Mouse (Mus musculus) cerebellum, adult 9-11 months (tissue): ENCODE measurements around the gene Dnal4.
A peak's percentile ranks its signal among the peaks of the same experiment; 100 is the strongest.

Source experiments
- DNase-seq: peaks from one replicate; pipeline ENCODE4 v3.0.0; 2022

Gene Dnal4

GRCm38 (mm10) chr15:79763001-79763400 lies 14.6 kb downstream of the Dnal4 start:
- DNase-seq = peak; percentile 69

- peak; percentile 41 for DNase-seq
These were observed 16.7 kb downstream of the Dnal4 start for GRCm38 (mm10) chr15:79760956-79761355.

DNA sequence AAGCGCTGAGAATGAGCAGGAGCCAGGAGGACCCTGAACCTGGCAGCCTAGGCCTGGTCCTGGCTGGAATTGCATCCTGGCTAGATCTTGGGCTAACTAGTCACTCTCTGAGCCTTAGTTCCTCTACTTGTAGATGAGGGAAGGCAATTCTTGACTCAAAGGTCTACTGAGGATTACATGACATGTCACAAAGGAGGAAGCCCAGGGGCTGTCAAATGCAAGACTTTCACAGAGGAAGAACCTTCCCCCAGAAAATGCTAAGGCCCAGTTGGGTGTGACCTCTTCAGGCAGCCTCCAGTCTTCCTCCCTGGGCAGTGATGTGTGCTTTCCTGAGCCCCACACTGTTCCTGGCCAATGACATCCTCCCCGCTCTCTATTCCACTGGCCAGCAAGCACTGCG lies 20.5 kb downstream of the Dnal4 start:
- no peak for DNase-seq

- DNase-seq = peak; percentile 26
These were observed 21.5 kb downstream of the Dnal4 start for GRCm38 (mm10) chr15:79755977-79756625.

DNA sequence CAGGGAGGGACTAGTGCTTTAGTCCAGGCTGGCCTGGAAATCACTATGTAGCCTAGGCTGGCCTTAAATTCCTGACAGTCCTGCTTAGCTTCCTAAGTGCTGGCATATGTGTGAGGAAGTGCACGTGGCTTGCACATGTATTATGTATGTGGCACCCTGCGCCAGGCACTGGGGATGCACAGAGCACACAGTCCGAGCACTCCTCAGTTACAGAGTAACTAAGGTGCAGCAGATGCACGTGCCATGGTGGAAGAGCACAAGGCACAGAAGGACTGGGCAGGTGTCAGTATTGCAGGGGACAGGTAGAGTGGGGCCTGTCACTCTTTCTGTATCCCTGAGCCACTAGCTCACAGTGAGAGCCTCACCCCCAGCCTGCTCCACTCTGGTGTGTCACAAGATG lies 22.5 kb downstream of the Dnal4 start:
- no peak for DNase-seq

DNA sequence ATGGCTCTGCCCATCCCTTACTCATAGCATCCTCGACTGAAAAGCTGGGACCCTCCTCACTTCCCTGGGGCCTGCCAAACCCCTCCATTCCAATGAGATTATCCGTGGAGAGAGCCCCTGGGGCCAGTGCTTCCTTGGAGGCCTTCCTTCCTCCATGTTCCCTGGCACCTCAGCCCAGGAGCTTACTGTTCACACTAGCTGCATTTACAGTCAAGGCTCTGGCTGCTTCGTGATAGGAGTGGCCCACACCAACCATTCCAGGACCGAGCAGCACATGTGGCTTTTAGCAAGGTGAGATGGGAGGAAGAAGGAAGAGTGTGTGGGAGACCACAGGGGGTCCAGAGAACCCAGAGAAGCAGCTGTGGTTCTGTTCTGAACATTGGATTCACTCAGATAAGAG lies 23.8 kb downstream of the Dnal4 start:
- peak; percentile 22 for DNase-seq

GRCm38 (mm10) chr15:79753420-79753752 lies 24.3 kb downstream of the Dnal4 start:
- DNase-seq = no peak

DNA sequence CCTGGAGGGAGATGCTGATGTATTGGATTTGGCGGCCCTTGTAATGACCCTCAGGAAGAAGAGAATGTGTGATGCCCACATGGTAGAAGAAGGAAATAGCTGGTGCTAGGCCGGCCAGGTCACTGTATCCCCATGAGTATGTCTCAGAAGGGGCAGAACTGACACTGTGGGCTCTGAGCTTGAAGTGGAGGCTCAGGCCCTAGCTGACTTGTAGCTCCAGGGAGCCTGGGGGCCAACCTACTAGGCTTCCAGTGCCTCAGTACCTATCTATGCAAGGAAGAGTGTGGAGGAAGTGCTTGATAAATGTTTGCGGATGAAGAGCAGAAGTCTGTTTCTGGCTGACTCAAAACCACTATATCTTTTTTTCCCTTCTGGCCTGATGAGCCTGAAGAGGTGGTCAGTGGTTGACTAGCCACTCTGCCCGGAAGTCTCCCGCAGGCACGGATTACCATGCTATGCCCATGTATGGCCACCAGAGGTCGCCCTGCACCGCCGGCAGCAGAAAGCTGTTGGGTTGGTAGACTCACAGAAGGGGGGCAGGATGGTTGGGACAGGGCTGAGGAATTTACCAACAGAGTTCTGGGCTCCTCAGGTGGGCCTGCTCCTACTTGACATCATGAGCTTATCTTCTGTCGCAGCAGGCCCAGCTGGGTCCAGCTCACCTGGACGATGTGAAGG lies 24.8 kb downstream of the Dnal4 start:
- peak; percentile 82 for DNase-seq

DNA sequence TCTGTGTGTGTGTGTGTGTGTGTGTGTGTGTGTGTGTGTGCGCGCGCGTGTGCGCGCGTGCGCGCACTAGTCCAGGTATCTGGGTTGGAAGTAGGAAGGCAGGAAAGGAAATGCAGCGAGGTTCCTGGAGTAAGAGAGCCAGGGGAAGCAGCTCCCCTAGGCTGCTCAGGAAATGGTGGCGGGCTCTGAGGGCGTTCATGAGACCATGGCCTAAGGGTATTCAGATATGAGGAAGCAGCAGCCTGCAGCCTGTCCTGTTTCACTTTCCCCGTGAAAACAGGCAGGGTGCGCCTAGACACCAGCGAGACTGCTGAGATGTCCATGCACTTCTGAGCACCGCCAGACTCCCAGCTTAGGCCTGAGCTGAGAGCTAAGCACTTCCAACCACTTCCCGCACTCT lies 25.9 kb downstream of the Dnal4 start:
- no peak for DNase-seq

- no peak for DNase-seq
These were observed 27.4 kb downstream of the Dnal4 start for GRCm38 (mm10) chr15:79750266-79750665.

DNA sequence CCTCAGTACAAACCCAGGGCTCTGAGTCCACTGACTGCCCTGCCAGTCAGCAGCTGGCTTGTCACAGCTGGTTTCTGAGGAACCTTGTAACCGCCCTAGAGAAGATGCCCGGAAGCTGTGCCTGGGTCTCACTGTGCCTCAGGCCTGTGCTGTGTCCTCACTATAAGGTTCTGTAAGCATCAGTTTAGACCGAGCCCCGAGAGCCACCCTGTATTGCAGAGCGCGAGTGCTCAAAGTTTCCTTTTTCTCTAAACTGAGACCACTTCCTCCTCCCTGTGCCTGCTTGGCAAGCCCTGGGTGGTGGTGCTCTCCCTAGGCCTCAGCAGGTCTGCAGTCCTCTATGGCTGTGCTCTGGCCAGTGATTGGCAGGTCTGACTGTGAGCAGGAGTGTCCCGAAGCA lies 28.5 kb downstream of the Dnal4 start:
- DNase-seq = no peak

- DNase-seq = peak; percentile 40
These were observed 29.7 kb downstream of the Dnal4 start for GRCm38 (mm10) chr15:79747998-79748397.

GRCm38 (mm10) chr15:79745883-79746282 lies 31.8 kb downstream of the Dnal4 start:
- DNase-seq = no peak

DNA sequence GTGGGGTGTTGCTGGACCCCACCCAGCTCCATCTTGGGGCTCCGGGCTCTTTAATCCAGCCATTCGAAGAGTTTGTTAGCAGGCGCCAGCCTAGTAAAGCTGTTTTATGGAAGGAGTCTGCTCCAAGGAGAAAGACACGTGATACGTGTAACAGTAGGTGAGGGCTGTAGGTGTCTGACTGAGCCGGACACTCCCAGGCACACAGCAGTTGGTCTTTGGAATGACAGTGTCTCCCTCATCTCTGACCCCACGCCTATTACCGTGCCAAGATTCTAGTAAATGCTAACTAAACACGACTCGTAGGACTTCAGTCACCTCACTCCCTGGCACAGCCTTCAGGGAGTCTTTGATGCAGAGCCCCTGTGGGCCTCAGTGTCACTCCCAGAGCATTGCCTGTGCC lies 32.3 kb downstream of the Dnal4 start:
- no peak for DNase-seq

DNA sequence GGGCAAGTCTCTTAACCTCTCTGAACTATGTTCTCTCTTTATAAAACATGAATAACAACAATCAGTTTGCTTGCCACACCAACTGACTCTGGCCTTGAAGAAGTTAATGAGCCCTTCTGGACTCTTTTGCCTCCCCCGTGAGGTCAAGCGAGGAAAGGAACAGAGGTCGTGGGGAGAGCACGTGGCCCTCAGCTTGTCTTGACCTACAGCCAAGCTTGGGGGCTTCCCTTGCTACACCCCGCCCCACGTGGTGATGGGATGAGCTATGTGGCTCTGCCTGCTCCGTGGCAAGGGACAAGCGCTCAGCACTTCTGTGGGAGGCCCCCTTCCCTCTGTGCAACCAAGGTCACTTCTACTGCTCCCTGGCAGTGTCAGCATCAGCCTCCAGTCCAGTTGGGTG lies 32.9 kb downstream of the Dnal4 start:
- no peak for DNase-seq

DNA sequence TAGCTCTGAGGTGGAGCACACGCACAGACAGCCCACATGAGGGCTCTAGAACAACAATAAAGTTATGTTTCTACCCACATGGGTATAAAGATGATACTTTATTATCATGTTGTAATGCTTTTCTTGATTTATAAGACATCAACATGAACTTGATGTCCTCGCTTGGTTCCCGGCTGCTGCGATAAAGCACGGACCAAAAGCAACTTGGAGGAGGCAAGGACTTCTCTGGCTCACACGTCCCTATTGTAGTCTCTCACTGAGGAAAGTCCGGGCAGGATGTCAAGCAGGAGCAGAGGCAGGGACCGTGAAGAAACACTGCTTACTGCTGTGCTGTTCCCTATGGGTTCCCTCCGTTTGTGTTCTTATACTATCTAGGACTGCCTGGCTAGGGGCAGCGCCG lies 33.6 kb downstream of the Dnal4 start:
- DNase-seq = no peak

DNA sequence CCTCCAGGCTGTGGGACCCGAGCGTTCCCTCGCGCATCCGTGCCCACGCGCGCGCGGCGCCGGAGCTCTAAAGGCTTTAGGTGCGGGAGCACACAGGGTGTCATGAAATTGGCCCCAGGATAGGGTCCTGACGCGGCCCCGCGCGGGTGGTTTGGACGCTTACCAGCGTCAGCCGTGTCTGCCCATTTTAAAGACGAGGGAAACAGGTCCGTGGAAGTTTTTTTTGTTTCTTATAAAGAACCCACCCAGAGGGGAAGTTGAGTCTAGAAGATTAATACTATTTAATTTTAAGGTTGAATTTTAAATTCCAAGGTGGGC lies 35.0 kb downstream of the Dnal4 start:
- DNase-seq = no peak

DNA sequence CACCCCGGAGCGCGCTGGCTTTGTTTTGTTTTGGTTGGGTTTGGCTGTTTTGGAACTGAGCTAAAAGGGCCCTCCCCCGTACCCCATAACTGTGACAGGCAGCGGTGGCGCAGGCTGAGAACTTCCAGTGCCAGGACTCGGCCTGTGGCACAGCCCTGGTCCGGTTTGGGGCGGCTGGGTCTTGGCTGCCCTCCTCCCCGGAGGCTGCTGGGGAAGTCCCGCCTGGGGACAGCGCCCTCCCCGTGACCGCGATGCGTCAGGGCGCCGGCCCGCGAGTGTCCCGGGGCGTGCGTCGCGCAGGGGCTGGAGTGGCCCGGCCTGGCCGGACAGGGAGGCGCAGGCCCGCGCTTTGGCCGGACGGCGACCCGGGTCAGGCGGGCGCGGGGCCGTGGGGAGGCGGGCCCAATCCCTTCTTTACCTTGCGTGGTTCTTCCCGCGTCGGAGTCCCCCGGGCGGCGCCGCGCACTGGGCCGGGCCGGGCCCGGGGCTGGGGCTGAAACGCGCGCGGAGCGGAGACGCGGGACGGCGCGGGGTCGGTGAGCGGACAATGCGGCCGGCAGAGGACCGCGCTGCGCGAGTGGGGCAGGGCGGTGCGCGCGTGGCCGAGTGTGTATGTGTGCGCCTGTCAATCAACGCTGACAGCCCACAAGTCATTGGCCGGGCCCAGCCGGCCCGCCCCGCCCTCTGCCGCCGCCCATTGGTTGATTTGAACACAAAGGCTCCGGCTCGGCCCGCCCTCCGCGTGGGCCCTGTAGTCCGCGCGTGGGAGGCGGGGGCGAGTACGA lies 35.5 kb downstream of the Dnal4 start, which contains the start of gene Sun2:
Gene Sun2 (minus strand): TSS at position 616 of the 785 bp plus-strand sequence.
- DNase-seq = peak; percentile 95

DNA sequence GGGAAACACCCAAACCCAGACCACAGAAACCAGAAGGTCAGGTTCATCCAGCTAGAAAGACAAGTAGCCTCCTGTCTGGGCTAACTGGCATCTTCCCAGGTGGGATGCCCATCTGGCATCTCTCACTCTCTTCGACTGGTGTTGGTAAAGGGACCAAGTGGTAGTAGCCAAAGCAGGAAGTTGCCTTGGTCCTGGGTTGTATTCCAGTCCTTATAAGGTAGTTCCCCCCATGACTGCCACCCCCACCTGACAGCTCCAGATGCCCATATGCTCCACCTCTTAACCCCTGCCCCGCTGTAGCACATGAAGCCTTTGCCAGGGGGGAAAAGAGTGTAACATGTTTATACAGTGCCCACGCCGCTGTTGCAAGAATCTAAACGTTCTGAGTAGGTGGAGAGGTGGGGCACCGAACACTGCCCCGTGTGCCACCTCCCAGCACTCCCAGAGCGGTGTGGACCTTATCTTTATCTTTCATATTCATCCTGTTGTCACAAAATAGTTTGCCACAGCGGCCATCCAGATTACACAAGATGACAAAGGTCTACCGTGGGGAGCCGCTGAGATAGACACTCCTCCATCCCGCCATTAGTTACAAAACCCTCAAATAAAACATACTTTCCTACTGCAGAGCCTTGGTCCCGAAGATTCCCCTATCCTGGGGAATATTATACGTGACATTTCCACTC lies 36.3 kb downstream of the Dnal4 start:
- DNase-seq = peak; percentile 67

DNA sequence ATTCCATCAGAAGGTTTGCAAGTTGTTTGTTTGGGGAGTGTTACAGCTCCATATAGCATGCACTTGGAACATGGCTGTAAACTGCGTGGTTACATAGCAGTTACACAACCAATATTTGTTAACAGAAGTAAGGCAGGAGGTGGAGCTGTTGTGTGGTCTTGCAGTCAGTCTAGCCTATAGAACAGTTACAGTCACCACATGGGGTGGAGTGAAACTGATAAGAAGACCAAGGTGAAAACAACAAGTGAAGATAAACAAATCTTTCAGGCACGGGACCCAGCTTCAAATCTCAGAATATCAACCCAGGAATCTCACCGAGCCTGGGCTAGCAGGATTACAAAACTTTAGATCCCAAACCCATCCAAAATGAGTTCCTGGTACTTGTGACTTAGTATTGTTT lies 36.9 kb downstream of the Dnal4 start:
- no peak for DNase-seq

GRCm38 (mm10) chr15:79734311-79734710 lies 43.3 kb downstream of the Dnal4 start:
- no peak for DNase-seq

GRCm38 (mm10) chr15:79733640-79734039 lies 44.0 kb downstream of the Dnal4 start:
- DNase-seq = no peak

DNA sequence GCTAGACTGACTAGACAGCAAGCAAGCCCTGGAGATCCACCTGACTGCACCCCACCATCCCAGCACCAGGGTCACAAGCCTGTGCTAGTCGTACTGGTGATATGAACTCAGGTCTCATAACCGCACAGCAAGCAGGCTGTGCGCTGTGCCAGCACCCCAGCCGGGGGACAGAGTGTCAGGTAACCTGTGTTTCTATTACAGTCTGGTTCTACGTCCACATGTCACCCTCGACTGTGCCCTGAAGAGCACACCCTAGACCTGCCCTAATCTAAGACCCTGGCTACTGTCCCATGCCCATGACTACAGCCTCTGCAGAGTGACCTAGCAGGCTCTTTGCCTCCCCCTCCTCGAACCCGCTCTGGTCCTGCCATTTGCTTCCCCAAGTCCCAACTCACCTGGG lies 44.5 kb downstream of the Dnal4 start:
- DNase-seq = no peak

- DNase-seq = no peak
These were observed 46.1 kb downstream of the Dnal4 start for GRCm38 (mm10) chr15:79731554-79731953.
